Mouse (Mus musculus) small intestine, adult 2 months (tissue): ENCODE measurements around the gene Adipor1.

Experiments used
- CTCF ChIP-seq: fragments of 200-500 bp; IDR thresholded peaks from 2 replicates; pipeline ENCODE4 v1.5.1; 2012; ENCODE audit warnings: low read depth, mild to moderate bottlenecking, control low read depth, inconsistent platforms, low read length, moderate library complexity, mixed read lengths; ENCODE audit not compliant: insufficient replicate concordance, insufficient read length; ENCODE audit errors: extremely low read depth
- POLR2A ChIP-seq: fragments of 200-500 bp; IDR thresholded peaks from 2 replicates; pipeline ENCODE4 v1.6.1; 2012; ENCODE audit warnings: low read depth, mild to moderate bottlenecking, control low read depth, inconsistent platforms, low read length, moderate library complexity

- TF ChIP-seq CTCF (no peak), POLR2A (no peak)
These were observed 8.7 kb downstream of the Adipor1 start for GRCm38 (mm10) chr1:134423911-134424310.
